Mouse (Mus musculus) C2C12 (cell line): Measurements from ENCODE around the gene 4930507D05Rik. TPM values are rescaled to one million over a fixed set of nuclear protein-coding genes. Genes with fewer than 3 reads are reported as not detected.
A peak's percentile ranks its signal among the peaks of the same experiment; 100 is the strongest.

Source experiments
- H3K27me3 ChIP-seq: one replicate; pipeline ENCODE4 v1.6.1; 2011; ENCODE audit not compliant: control insufficient read depth, insufficient read depth, insufficient read length
- H3K36me3 ChIP-seq: one replicate; pipeline ENCODE4 v1.6.1; 2011; ENCODE audit not compliant: control insufficient read depth, insufficient read depth
- H3K4me3 ChIP-seq: one replicate; pipeline ENCODE4 v1.5.1; 2011; ENCODE audit warnings: mild to moderate bottlenecking, control low read depth; ENCODE audit not compliant: poor library complexity, insufficient read depth, severe bottlenecking
- H3K79me2 ChIP-seq: one replicate; pipeline ENCODE4 v1.6.1; 2011; ENCODE audit not compliant: control insufficient read depth, insufficient read depth
- H3K79me3 ChIP-seq: one replicate; pipeline ENCODE4 v1.6.1; 2011; ENCODE audit warnings: low read depth, control low read depth
- H3ac ChIP-seq: one replicate; pipeline ENCODE3; 2011; ENCODE audit warnings: low read depth; ENCODE audit not compliant: control insufficient read depth, insufficient read length
- CEBPB ChIP-seq: IDR thresholded peaks from one replicate; pipeline ENCODE4 v1.6.1; 2011; ENCODE audit warnings: low read depth, mild to moderate bottlenecking, control low read depth, moderate library complexity
- CTCF ChIP-seq: IDR thresholded peaks from one replicate; pipeline ENCODE4 v1.5.1; 2011; ENCODE audit not compliant: control insufficient read depth, insufficient read depth, insufficient read length
- FOSL1 ChIP-seq: IDR thresholded peaks from one replicate; pipeline ENCODE4 v1.8.0; 2011; ENCODE audit warnings: mild to moderate bottlenecking, low read length; ENCODE audit not compliant: poor library complexity, insufficient read depth, severe bottlenecking
- MAX ChIP-seq: IDR thresholded peaks from one replicate; pipeline ENCODE4 v1.6.1; 2011; ENCODE audit warnings: mild to moderate bottlenecking, control low read depth
- MYOD1 ChIP-seq: IDR thresholded peaks from one replicate; pipeline ENCODE4 v1.6.1; 2011; ENCODE audit warnings: low read depth; ENCODE audit not compliant: control insufficient read depth, insufficient read length
- MYOG ChIP-seq: IDR thresholded peaks from one replicate; pipeline ENCODE4 v1.6.1; 2011; ENCODE audit not compliant: control insufficient read depth, insufficient read length; ENCODE audit errors: extremely low read depth
- USF1 ChIP-seq: IDR thresholded peaks from one replicate; pipeline ENCODE4 v1.6.1; 2011; ENCODE audit warnings: low read depth, mild to moderate bottlenecking, control low read depth, moderate library complexity
- long read RNA-seq, 2 experiments: library from polyadenylated mRNA; unstranded; transcript quantifications; one replicate each; pipeline ENCODE4 v2.0.0; 2019 to 2020
- polyA plus RNA-seq: library from polyadenylated mRNA; unstranded; fragments of >200 nt; fragmentation: generic; extraction: Trizol; gene quantifications from one replicate; pipeline ENCODE4 v1.2.1, GENCODE M21; 2012; ENCODE audit warnings: missing spikeins

The 4930507D05Rik gene
- 0.21 TPM for polyA plus RNA-seq
- long read RNA-seq, experiment 1: 0 reads
- long read RNA-seq, experiment 2: 0 reads

GRCm38 (mm10) chr10:62449364-62450279 is at the start of gene 4930507D05Rik, which contains the start of gene Supv3l1:
TSS of gene 4930507D05Rik (plus strand) at chr10:62449489.
TSS of gene Supv3l1 (minus strand) at chr10:62449738.
- Histone ChIP-seq H3ac (peak within 1 kb of the TSS; percentile 99), H3K79me2 (peaks cover 38% of the 10 kb centered on the region), H3K36me3 (peaks cover 47% of the 10 kb centered on the region), H3K79me3 (peaks cover 18% of the 10 kb centered on the region), H3K4me3 (peak within 1 kb of the TSS; percentile 97), H3K27me3 (no peaks in the 10 kb centered on the region)
- TF ChIP-seq MAX: peak; percentile 99
- no peak for TF ChIP-seq MYOD1
- no peak for TF ChIP-seq CEBPB
- TF ChIP-seq CTCF: no peak
- TF ChIP-seq USF1: peak; percentile 100

- Histone ChIP-seq H3K79me3 (no peaks in the 10 kb centered on the region), H3K79me2 (no peaks in the 10 kb centered on the region), H3K27me3 (peaks cover 26% of the 10 kb centered on the region), H3ac (no peak overlapping the region), H3K4me3 (no peak overlapping the region), H3K36me3 (no peaks in the 10 kb centered on the region)
- TF ChIP-seq FOSL1 (no peak), MYOD1 (no peak), CTCF (no peak), USF1 (no peak), CEBPB (no peak), MYOG (no peak), MAX (no peak)
These were observed 47.6 kb upstream of the 4930507D05Rik start for GRCm38 (mm10) chr10:62401641-62402111.

- Histone ChIP-seq H3K79me2 (no peaks in the 10 kb centered on the region), H3K27me3 (peaks cover 45% of the 10 kb centered on the region), H3K36me3 (no peaks in the 10 kb centered on the region), H3K79me3 (no peaks in the 10 kb centered on the region), H3K4me3 (no peak overlapping the region), H3ac (peak overlapping the region; percentile 5)
- TF ChIP-seq MAX (no peak), USF1 (no peak), CTCF (no peak), MYOD1 (peak; percentile 61), CEBPB (no peak), MYOG (no peak)
These were observed 44.4 kb upstream of the 4930507D05Rik start for GRCm38 (mm10) chr10:62404901-62405300.

GRCm38 (mm10) chr10:62410943-62411342 is 38.3 kb upstream of the 4930507D05Rik start:
- H3K79me2 ChIP-seq: no peaks in the 10 kb centered on the region
- TF ChIP-seq FOSL1: no peak
- TF ChIP-seq MYOG: no peak
- TF ChIP-seq CTCF: peak; percentile 92
- no peak for TF ChIP-seq MYOD1
- no peaks in the 10 kb centered on the region for H3K36me3 ChIP-seq
- no peak overlapping the region for H3ac ChIP-seq
- no peak overlapping the region for H3K4me3 ChIP-seq
- no peaks in the 10 kb centered on the region for H3K79me3 ChIP-seq
- peaks cover 28% of the 10 kb centered on the region for H3K27me3 ChIP-seq

GRCm38 (mm10) chr10:62411431-62412410 is 37.6 kb upstream of the 4930507D05Rik start:
- TF ChIP-seq CTCF: no peak
- TF ChIP-seq MYOD1: no peak
- no peak for TF ChIP-seq USF1
- no peak for TF ChIP-seq MYOG
- TF ChIP-seq MAX: no peak
- TF ChIP-seq CEBPB: no peak
- TF ChIP-seq FOSL1: no peak
- Histone ChIP-seq H3K79me3 (no peaks in the 10 kb centered on the region), H3K27me3 (peaks cover 24% of the 10 kb centered on the region), H3K36me3 (no peaks in the 10 kb centered on the region), H3K79me2 (no peaks in the 10 kb centered on the region), H3ac (no peak overlapping the region), H3K4me3 (no peak overlapping the region)
